Mouse (Mus musculus): ENCODE data around the gene H2-M11.

Gene H2-M11

DNA sequence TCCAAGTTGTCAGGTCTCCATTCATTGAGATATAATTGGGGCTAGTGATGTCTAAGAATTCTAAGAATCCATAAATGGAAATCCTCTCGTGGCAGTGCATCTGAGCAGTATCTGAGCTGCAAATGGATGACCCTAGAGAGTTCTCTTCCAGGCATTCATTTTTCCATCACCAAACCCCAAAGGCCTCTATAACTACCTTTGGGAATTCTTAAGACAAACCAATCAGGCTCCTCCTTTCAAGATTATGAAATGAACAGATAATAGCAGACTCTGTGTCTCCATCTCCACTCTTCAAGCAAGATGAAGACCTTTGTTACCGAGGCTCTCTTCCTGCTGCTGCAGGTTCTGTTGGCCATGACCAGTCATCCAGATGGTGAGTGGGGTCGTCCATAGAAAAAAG lies at the start of gene H2-M11:
Gene H2-M11 (plus strand): TSS at position 301 of the 400 bp plus-strand sequence.
- no peak for DNase-seq

DNA sequence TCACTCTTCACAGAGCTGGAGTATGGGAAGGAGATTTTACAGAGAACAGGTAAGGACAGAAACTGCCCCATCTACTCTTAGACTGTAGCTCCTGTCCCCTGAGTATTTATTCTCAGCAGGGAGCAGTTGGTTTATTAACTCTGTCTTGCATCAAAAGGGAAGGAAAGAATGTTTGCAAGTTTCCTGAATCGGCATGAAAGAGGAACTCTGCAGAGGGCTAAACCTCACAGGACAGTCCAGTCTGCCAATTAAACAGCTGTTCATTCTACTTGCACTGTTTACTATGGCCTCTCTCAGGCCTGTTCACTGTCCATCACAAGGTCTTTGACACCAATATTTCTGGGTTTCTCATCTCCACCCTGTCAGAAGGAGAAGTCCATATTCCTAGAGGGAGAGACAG lies 46.4 kb upstream of the H2-M11 start:
- DNase-seq, result no peak

DNA sequence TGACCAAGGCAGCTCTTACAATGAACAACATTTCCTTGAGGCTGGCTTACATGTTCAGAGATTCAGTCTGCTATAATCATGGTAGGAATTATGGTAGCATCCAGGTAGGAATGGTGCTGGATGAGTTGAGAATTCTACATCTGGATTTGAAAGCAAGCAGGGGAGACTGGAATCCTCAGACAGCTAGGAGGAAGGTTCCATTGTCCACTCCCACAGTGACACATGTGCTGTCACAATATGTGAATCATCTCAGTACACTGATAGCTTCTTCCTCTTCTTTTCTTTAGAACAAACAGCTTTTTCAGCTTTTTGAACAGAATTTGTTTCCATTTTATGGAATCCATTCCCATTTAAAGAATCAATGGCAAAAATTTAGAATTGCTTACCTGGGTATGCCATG lies 43.0 kb upstream of the H2-M11 start:
- no peak for DNase-seq

Data from cerebellum, adult 9-10 months (tissue).